Mouse (Mus musculus): ENCODE measurements around the gene Pign.

DNA sequence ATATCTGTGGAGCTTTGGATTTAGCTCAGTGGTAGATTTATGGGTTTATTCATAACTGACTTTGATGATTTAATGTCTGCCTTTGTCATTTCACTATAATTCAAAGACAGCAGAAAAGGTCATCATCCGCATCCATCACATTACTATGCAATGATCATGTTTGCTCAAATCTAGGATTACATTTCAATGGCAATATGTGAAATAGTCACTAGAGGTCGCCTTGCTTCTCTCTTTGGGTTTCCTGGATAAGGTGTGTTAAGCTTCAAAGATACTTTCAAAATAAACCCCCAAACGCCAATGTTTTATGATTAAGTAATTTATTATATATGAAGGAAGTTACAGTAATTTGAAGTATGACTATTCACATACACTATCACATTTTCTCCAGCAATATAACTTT lies 3.5 kb downstream of the Pign start:
- TF ChIP-seq CTCF (IDR thresholded peaks at IDR 0.05; ENCODE audit: low read depth, low read length) (no peak), POLR2A (IDR thresholded peaks at IDR 0.05; ENCODE audit: borderline replicate concordance, low read depth, low read length) (no peak)
